Mouse (Mus musculus) thymus, adult 18-20 months (tissue): ENCODE measurements at regions not wholly inside any gene's neighbourhood (a gene's known extent, or its start where the extent isn't known, plus 50 kb on each side); places are given as distances from the start of the nearest gene placed in this dataset.

Experiments
- DNase-seq, 2 experiments: peaks; one replicate each; pipeline ENCODE4 v3.0.0; 2022; ENCODE audit warnings: mixed read lengths in 2 of 2

- DNase-seq, result no peak
Measured at GRCm38 (mm10) chr9:94239479-94240241, 298.2 kb downstream of the 1190002N15Rik start.

GRCm38 (mm10) chr9:94238565-94238964, 299.3 kb downstream of the 1190002N15Rik start:
- no peak for DNase-seq

GRCm38 (mm10) chr9:94229537-94229936, 308.3 kb downstream of the 1190002N15Rik start:
- DNase-seq, result no peak

GRCm38 (mm10) chr9:94219116-94219515, 318.8 kb downstream of the 1190002N15Rik start:
- no peak for DNase-seq

DNA sequence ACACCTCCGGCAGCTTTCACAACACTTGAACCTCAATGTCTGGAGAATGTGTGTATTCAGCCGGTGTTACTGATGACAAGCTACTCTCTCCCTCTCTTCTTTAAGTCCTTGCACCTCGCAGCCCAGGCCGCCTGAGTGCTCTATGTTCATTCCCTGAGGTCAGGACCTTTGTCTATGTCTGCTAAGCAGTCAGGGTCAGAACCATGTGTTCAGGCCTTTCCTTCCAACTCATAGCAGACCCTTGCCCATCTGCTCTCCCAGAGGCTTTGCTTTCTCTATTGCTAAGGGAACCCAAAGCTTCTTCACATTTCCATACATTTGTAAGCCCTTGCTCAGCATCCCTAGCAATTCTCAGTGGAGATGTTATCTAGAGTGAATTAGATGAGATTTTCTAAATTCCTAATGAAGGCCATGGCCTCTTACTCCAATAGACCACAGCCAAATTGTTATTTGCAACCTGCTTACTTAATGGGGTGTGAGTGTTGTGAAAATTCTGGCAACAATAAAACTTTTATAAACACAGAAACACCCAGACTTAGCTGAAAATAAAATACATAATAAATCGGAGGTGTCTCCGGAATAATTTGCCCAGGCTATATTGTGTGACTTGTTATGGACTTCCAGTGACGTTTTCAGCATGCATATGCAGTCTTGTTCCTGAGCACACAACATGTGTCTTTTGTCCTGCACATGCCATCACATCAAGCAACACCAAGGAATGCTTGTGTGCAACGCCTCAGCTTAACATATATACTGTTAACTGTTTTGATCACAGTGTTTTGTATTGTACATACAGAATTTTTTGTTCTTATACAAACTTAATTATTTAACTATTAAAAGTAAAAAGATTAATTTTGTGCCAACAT, 321.2 kb downstream of the 1190002N15Rik start:
- DNase-seq, result no peak

GRCm38 (mm10) chr9:94210467-94211249, 327.2 kb downstream of the 1190002N15Rik start:
- no peak for DNase-seq

DNA sequence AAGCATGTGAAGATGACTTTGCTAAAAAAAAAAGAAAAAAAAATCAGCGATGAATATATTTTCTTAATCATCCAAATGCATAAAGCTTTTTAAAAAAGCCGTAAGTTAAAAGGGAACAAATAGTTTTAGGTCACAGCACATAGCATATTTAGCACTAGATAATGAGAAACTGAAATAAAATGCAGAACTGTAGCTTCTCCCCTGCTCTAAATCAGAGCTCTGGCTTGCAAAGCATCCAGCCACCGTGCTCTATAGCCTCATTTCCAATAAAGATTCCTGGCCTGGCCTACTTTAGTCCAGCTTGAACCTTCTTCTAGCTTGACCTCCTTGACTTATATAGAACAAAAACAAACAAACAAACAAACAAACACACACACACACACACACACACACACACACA, 328.9 kb downstream of the 1190002N15Rik start:
- DNase-seq, result no peak

GRCm38 (mm10) chr9:94200892-94201291, 337.0 kb downstream of the 1190002N15Rik start:
- DNase-seq, result no peak

GRCm38 (mm10) chr9:94199864-94200263, 338.0 kb downstream of the 1190002N15Rik start:
- DNase-seq, result no peak

GRCm38 (mm10) chr9:94191083-94191482, 346.8 kb downstream of the 1190002N15Rik start:
- DNase-seq, result no peak

DNA sequence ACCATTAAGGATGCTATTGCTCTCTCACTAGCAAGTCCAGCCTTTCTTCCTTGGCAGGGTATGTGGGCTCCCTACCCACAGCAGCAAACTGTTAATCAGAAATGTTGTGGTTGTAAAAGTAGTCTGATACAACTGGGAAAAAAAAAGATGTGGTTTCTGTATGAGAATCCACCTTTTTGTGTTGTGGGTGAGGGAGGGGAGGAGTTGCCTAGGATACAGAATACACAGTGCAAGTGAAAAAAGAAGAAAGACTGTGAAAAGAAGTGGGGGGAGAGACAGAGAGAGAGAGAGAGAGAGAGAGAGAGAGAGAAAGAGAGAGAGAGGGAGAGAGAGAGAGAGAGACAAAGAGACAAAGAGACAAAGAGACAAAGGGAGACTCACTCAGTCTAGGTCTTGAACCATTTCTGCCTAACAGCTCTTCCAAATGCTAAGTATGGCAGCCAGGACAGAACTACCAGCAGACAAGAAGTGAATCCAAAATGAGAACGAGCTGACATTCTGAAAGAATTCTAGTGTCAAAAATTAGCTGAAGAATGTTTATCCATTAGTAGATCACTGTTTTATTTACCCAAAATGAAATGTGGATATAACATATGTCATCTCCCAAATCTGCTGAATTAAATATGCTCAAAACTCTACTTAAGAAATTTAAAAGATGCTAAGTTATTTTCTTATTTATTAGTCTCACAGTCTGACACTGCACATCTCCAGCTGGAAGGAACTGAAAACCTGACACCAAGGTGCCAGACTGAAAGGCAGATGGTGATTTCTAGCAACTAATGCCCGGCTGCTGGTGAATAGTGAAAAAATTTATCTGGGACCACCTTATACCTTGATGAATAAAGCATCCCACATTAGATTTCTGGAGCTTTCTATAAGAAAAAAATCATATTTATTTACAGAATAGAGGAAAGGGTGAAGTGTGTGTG, 347.7 kb downstream of the 1190002N15Rik start:
- no peak for DNase-seq

DNA sequence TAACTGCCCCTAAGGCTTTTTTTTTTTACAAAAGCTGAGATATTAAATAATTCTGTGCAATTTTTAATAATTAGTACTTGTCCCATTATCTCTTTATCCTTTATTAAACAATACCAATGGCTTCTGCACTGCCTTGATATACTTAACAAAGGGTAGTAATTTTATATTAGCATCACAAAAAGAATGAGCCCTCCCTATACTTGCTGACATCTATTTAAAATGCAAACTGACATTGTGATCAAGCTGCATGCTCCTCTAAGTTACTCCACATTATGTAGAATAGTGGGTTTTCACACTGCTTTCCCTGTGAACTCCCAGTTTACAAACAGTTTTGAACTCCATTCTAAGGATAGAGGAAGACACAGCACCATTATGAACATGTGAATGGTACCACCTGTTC, 349.8 kb downstream of the 1190002N15Rik start:
- DNase-seq, result no peak

DNA sequence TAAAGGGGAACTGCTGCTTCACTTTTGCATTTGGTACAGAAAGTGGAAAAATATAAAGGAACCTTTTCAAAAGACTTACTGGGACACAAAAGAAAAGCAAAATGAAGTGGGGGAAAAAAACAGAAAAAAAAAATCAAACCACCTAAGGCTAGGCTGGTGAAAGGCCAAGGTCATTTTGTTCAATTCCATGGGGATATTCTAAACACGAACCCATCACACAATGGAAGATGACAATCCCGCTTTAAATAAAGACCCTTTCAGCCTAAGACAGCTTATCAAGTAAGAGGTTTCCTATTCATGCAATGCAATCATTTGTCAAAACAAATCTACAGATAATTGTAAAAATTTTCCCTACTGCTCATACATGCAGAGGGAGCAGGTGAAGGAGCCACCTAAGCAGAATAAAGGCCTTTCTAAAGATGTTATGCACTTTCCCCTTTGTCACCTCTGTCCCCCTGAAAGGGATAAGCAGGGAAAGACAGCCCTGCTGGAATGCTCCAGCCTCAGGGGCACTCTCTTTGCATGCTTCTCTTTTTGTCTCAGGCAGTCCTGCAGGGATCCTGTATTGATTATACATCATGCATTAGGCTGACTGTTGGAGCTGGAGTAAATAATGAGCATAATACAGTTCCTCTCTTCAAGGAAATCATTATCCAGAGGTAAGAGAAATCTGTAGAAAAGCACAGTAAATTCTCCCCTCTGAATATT, 367.8 kb downstream of the 1190002N15Rik start:
- DNase-seq, result no peak

GRCm38 (mm10) chr9:94163671-94164070, 374.2 kb downstream of the 1190002N15Rik start:
- DNase-seq, result no peak

- no peak for DNase-seq
Measured at GRCm38 (mm10) chr9:94155581-94155980, 382.3 kb downstream of the 1190002N15Rik start.

- no peak for DNase-seq
Measured at GRCm38 (mm10) chr9:94148474-94148873, 389.4 kb downstream of the 1190002N15Rik start.

GRCm38 (mm10) chr9:94146787-94147186, 391.1 kb downstream of the 1190002N15Rik start:
- DNase-seq, result no peak

DNA sequence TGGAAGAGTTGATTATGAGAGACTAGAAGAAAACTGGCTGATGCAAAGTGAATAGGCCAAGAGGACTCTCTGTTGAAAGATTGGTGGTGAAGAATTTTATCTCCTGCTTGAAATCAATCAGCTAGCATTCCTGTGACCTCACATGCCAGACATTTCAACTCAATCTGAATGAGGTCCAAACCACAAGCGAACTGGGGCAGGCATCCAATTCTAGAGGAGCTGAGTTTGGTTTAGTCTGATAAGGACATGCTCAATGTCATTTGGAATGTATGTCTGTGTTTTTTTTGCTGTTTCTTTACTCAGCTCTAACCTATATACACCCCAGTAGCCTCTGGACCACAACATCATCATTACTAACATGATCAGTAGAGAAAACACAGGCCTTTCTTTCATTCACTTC, 401.4 kb downstream of the 1190002N15Rik start:
- no peak for DNase-seq

GRCm38 (mm10) chr9:94133682-94134081, 404.2 kb downstream of the 1190002N15Rik start:
- no peak for DNase-seq

DNA sequence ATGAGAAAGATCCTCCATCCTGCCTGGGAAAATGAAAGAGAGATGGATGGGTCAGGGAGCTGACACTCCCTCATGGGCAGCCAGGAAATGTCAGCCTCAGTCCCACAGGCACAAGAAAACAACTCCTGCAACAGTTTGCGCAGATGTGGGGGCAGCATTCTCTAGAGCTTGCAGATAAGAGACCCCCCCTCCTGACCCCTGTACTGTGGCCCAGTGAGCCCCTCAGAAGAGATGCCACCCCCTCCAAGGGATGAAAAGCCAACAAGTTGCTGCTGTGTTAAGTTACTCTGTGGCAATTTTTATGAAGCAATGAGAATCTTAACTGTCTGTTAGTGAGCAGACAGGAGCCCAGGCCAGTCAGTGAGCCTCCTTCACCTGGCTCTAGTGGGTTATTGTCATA, 406.5 kb downstream of the 1190002N15Rik start:
- DNase-seq, result no peak

DNA sequence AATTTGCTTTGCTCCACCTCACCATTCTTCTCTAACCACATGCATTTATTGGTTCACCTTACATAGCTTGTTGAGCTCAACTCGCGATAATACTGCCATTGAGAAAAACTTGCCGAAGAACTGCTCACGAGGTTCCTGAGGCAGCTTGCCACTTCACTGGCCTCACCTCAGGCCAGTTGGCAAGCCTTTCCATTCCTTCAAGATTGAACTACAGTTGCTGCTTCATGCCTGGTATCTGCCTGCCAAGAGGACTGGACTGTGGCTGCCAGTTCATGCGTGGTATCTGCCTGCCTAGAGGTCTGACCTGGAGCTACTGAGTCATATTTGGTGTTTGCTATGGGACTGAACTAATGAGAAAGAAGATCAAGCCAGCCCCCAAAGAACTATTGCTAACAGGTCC, 420.9 kb downstream of the 1190002N15Rik start:
- DNase-seq, result no peak
